Mouse (Mus musculus): Measurements from ENCODE around the gene Exoc3l4. TPM values are rescaled to one million over a fixed set of nuclear protein-coding genes. Genes with fewer than 3 reads are reported as not detected.

Exoc3l4 gene
- total RNA-seq, 1 experiment = 5.6 TPM

DNA sequence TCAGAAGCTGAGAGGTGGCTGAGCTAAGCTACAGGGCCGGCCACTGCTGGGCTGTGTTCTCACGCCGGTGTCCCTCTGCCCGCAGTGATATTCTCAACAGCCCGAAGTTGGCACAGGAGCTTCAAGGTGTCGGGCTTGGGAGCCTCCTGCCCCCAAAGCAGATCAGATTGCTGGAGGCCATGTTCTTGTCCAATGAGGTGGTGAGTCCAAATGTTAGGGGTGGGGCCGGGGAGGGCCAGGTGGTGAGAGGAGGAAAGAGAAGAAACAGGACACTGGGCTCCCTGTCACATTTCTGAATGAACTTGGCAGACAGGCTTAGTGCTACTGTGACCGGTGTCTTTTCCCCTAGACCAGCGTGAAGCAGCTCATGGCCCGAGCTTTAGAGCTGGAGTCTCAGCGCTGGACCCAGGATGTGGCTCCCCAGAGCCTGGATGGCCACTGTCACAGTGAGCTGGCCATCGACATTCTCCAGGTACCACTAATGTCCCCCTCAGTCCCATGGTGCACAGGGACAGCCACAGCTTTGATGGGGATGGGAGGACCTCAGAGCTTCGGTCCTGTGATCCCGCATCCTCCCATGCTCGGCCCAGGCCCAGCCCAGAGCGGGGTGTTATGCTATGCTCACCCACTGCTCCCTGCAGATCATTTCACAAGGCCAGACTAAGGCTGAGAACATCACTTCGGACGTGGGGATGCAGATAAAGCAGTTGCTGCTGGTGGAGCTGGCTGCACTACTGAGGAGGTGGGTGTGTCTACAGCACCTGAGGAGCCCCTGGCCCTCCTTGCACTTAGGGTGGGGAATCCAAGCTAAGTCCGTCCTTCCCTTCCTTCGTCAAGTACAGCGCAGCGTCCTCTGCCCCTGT lies 31.3 kb downstream of the Exoc3l4 start:
- peaks cover 0 to 8% of the 10 kb centered on the region in 2 experiments; a peak in 1 of 4 replicates for H3K4me1 ChIP-seq (ENCODE audit: control insufficient read depth in 2 of 2, insufficient read depth in 2 of 2, low read length in 2 of 2, poor library complexity in 1 of 2)
- no peak for DNase-seq (ENCODE audit: low read depth, low spot score)
- H3K36me3 ChIP-seq (ENCODE audit: control insufficient read depth, insufficient read depth, low read length, poor library complexity, severe bottlenecking) = no peaks in the 10 kb centered on the region
- no peaks in the 10 kb centered on the region for H3K9me3 ChIP-seq (ENCODE audit: control insufficient read depth, insufficient read depth, low read depth, low read length)
- H3K27ac ChIP-seq (ENCODE audit: insufficient read depth, low read depth, low read length, poor library complexity, severe bottlenecking) = no peak overlapping the region
- TF ChIP-seq ZNF384 (IDR thresholded peaks at IDR 0.05; ENCODE audit: low read depth, low read length) = no peak
- TF ChIP-seq MAFK (IDR thresholded peaks at IDR 0.05; ENCODE audit: insufficient read depth, low read depth, low read length) = no peak
- no peak overlapping the region for H3K4me3 ChIP-seq (ENCODE audit: insufficient read depth in 1 of 2, low read depth in 1 of 2, low read length in 2 of 2, poor library complexity in 1 of 2, severe bottlenecking in 1 of 2)
- in situ Hi-C loops (cut with MboI; ENCODE audit: low sequenced_read_pairs in 2 of 2, unreplicated experiment in 2 of 2) = no loop called here
- H3K9ac ChIP-seq (ENCODE audit: insufficient read depth, low read depth, low read length, poor library complexity, severe bottlenecking) = no peak overlapping the region

DNA sequence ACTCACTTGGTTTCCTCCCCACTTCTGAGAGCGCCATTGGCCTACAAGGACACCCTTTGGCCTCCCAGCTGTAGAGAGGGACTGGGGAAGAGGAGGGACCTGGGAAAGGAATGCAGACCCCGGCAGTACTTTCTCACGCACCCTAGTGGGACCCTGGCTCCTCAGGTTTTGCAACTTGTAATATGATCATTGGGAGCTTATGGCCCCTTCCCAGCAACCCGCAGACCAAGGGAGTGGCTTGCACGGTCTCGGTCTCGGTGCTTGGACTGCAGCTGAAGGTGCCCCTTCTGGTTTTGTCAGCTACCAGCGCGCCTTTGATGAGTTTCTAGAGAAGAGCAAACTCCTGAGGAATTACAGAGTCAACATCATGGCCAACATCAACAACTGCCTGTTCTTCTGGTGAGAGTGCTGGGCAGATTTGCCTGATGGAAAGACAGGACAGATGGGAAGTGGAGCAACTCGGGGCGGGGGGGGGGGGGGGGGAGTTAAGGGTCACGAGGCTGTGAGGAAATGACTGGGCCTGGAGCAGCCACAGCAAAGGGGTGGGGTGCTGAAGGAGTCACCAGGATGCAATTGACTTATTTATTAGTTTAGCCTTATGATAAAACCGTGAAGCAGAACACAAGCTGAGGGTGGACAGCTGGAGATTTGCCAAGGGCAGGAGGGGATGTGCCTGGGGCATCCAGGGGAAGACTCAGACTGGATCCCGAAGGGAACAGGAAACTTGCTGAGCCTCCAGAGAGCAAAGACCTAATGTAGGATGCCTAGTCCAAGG lies 32.3 kb downstream of the Exoc3l4 start:
- Histone ChIP-seq H3K4me3 (ENCODE audit: insufficient read depth in 1 of 2, low read depth in 1 of 2, low read length in 2 of 2, poor library complexity in 1 of 2, severe bottlenecking in 1 of 2) (no peak overlapping the region), H3K36me3 (ENCODE audit: control insufficient read depth, insufficient read depth, low read length, poor library complexity, severe bottlenecking) (no peaks in the 10 kb centered on the region), H3K9ac (ENCODE audit: insufficient read depth, low read depth, low read length, poor library complexity, severe bottlenecking) (no peak overlapping the region), H3K9me3 (ENCODE audit: control insufficient read depth, insufficient read depth, low read depth, low read length) (no peaks in the 10 kb centered on the region), H3K27ac (ENCODE audit: insufficient read depth, low read depth, low read length, poor library complexity, severe bottlenecking) (no peak overlapping the region), H3K4me1 (ENCODE audit: control insufficient read depth in 2 of 2, insufficient read depth in 2 of 2, low read length in 2 of 2, poor library complexity in 1 of 2) (peaks cover 0 to 8% of the 10 kb centered on the region in 2 experiments; a peak in 1 of 4 replicates)
- in situ Hi-C loops (cut with MboI; ENCODE audit: low sequenced_read_pairs in 2 of 2, unreplicated experiment in 2 of 2) = no loop called here
- no peak for TF ChIP-seq ZNF384 (IDR thresholded peaks at IDR 0.05; ENCODE audit: low read depth, low read length)
- TF ChIP-seq HCFC1 (IDR thresholded peaks at IDR 0.05; ENCODE audit: borderline replicate concordance, insufficient read depth, low read length) = no peak
- TF ChIP-seq CHD2 (IDR thresholded peaks at IDR 0.05; ENCODE audit: low read depth, low read length) = no peak
- TF ChIP-seq MAFK (IDR thresholded peaks at IDR 0.05; ENCODE audit: insufficient read depth, low read depth, low read length) = no peak
- no peak for TF ChIP-seq ZC3H11A (IDR thresholded peaks at IDR 0.05; ENCODE audit: borderline replicate concordance, low read depth, low read length)
- no peak for DNase-seq (ENCODE audit: low read depth, low spot score)

DNA sequence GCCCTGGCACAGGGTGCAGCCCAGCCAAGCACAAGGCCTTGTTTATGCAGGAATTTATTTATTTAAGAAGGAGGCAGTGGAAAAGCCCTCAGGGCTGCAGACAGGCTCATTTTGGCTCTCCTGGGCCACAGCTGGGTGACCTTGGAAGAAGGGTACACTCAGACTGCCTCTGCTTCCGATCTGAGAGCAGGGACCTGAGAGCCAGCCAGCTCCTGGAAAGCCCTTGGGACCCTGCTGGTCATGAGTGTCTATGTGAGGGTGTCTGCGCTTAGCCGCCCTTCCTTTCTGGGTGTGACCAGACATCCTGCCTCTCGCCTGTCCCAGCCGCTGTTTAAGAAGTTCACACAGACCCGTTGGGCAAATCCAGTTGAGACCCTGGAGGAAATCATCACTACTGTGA lies 33.5 kb downstream of the Exoc3l4 start:
- Histone ChIP-seq H3K4me3 (ENCODE audit: insufficient read depth in 1 of 2, low read depth in 1 of 2, low read length in 2 of 2, poor library complexity in 1 of 2, severe bottlenecking in 1 of 2) (no peak overlapping the region), H3K36me3 (ENCODE audit: control insufficient read depth, insufficient read depth, low read length, poor library complexity, severe bottlenecking) (no peaks in the 10 kb centered on the region), H3K27ac (ENCODE audit: insufficient read depth, low read depth, low read length, poor library complexity, severe bottlenecking) (no peak overlapping the region), H3K9me3 (ENCODE audit: control insufficient read depth, insufficient read depth, low read depth, low read length) (no peaks in the 10 kb centered on the region), H3K9ac (ENCODE audit: insufficient read depth, low read depth, low read length, poor library complexity, severe bottlenecking) (no peak overlapping the region), H3K4me1 (ENCODE audit: control insufficient read depth in 2 of 2, insufficient read depth in 2 of 2, low read length in 2 of 2, poor library complexity in 1 of 2) (peaks cover 0 to 8% of the 10 kb centered on the region in 2 experiments; a peak in 1 of 4 replicates)
- in situ Hi-C loops (cut with MboI; ENCODE audit: low sequenced_read_pairs in 2 of 2, unreplicated experiment in 2 of 2) = no loop called here
- no peak for DNase-seq (ENCODE audit: low read depth, low spot score)
- TF ChIP-seq CHD2 (IDR thresholded peaks at IDR 0.05; ENCODE audit: low read depth, low read length) = no peak
- no peak for TF ChIP-seq HCFC1 (IDR thresholded peaks at IDR 0.05; ENCODE audit: borderline replicate concordance, insufficient read depth, low read length)
- no peak for TF ChIP-seq MAFK (IDR thresholded peaks at IDR 0.05; ENCODE audit: insufficient read depth, low read depth, low read length)
- no peak for TF ChIP-seq ZC3H11A (IDR thresholded peaks at IDR 0.05; ENCODE audit: borderline replicate concordance, low read depth, low read length)
- no peak for TF ChIP-seq ZNF384 (IDR thresholded peaks at IDR 0.05; ENCODE audit: low read depth, low read length)

GRCm38 (mm10) chr12:111451561-111451960 lies 34.7 kb downstream of the Exoc3l4 start:
- Histone ChIP-seq H3K4me3 (ENCODE audit: insufficient read depth in 1 of 2, low read depth in 1 of 2, low read length in 2 of 2, poor library complexity in 1 of 2, severe bottlenecking in 1 of 2) (no peak overlapping the region), H3K9me3 (ENCODE audit: control insufficient read depth, insufficient read depth, low read depth, low read length) (no peaks in the 10 kb centered on the region), H3K9ac (ENCODE audit: insufficient read depth, low read depth, low read length, poor library complexity, severe bottlenecking) (no peak overlapping the region), H3K4me1 (ENCODE audit: control insufficient read depth in 2 of 2, insufficient read depth in 2 of 2, low read length in 2 of 2, poor library complexity in 1 of 2) (peaks cover 0 to 8% of the 10 kb centered on the region in 2 experiments; a peak in 1 of 4 replicates), H3K36me3 (ENCODE audit: control insufficient read depth, insufficient read depth, low read length, poor library complexity, severe bottlenecking) (no peaks in the 10 kb centered on the region), H3K27ac (ENCODE audit: insufficient read depth, low read depth, low read length, poor library complexity, severe bottlenecking) (no peak overlapping the region)
- TF ChIP-seq HCFC1 (IDR thresholded peaks at IDR 0.05; ENCODE audit: borderline replicate concordance, insufficient read depth, low read length) = no peak
- no peak for TF ChIP-seq ZC3H11A (IDR thresholded peaks at IDR 0.05; ENCODE audit: borderline replicate concordance, low read depth, low read length)
- no peak for TF ChIP-seq CHD2 (IDR thresholded peaks at IDR 0.05; ENCODE audit: low read depth, low read length)
- TF ChIP-seq MAFK (IDR thresholded peaks at IDR 0.05; ENCODE audit: insufficient read depth, low read depth, low read length) = no peak
- TF ChIP-seq ZNF384 (IDR thresholded peaks at IDR 0.05; ENCODE audit: low read depth, low read length) = no peak
- in situ Hi-C loops (cut with MboI; ENCODE audit: low sequenced_read_pairs in 2 of 2, unreplicated experiment in 2 of 2) = no loop called here
- DNase-seq (ENCODE audit: low read depth, low spot score) = no peak

Data from ES-E14 (cell line).